Mouse (Mus musculus) stomach, embryonic 14.5 days (tissue): ENCODE results near the gene Lrrc75a. TPM values are rescaled to one million over a fixed set of nuclear protein-coding genes. Genes with fewer than 3 reads are reported as not detected.

Experiments used
- ATAC-seq: fragments of 200-750 bp; cut with Nextera tagmentation; 2 replicates; pipeline ENCODE4 v1.8.0; 2017; ENCODE audit warnings: low read depth, moderate TSS enrichment; ENCODE audit not compliant: insufficient number of reproducible peaks, insufficient read depth, low FRiP score
- H3K27ac ChIP-seq: fragments of 300-500 bp; sonication (generic); 2 replicates; pipeline ENCODE4 v1.5.1; 2014; ENCODE audit warnings: mild to moderate bottlenecking, low read length, moderate library complexity, mixed read lengths
- H3K27me3 ChIP-seq: fragments of 300-500 bp; sonication (generic); 2 replicates; pipeline ENCODE4 v1.6.1; 2014; ENCODE audit warnings: low read length, control low read depth, mixed read lengths; ENCODE audit not compliant: control insufficient read depth, insufficient read depth
- H3K36me3 ChIP-seq: fragments of 300-500 bp; sonication (generic); 2 replicates; pipeline ENCODE4 v1.6.1; 2014; ENCODE audit warnings: mild to moderate bottlenecking, control low read depth, low read length, moderate library complexity, mixed read lengths; ENCODE audit not compliant: control insufficient read depth, insufficient read depth
- H3K4me1 ChIP-seq: fragments of 300-500 bp; sonication (generic); 2 replicates; pipeline ENCODE4 v1.6.1; 2014; ENCODE audit warnings: low read length, control low read depth, mixed read lengths; ENCODE audit not compliant: control insufficient read depth, insufficient read depth
- H3K4me2 ChIP-seq: fragments of 300-500 bp; sonication (generic); replicated peaks from 2 replicates; pipeline ENCODE4 v1.6.1; 2014; ENCODE audit warnings: low read depth, low read length, control low read depth
- H3K4me3 ChIP-seq: fragments of 300-500 bp; sonication (generic); 2 replicates; pipeline ENCODE4 v1.5.1; 2014; ENCODE audit warnings: low read depth, low read length, control low read depth
- H3K9ac ChIP-seq: fragments of 300-500 bp; sonication (generic); replicated peaks from 2 replicates; pipeline ENCODE4 v1.6.1; 2014; ENCODE audit warnings: low read depth, mild to moderate bottlenecking, control low read depth, low read length, moderate library complexity, mixed read lengths
- H3K9me3 ChIP-seq: fragments of 300-500 bp; sonication (generic); 2 replicates; pipeline ENCODE4 v1.6.1; 2016; ENCODE audit warnings: low read depth, low read length, control low read depth; ENCODE audit not compliant: control insufficient read depth
- WGBS: fragments of 180-500 bp; shearing (Covaris S2); extraction: QIAGEN DNeasy Blood & Tissue Kit; methylation state at CpG from one replicate; pipeline ENCODE4 v1.1.7; 2014; 5-methylcytosine and 5-hydroxymethylcytosine counted together
- polyA plus RNA-seq: library from polyadenylated mRNA; unstranded; fragments of >200 nt; fragmentation: Nextera tagmentation; extraction: Ambion mirVana; gene quantifications from 2 replicates; pipeline ENCODE4 v1.2.1, GENCODE M21; 2014

Gene Lrrc75a
- polyA plus RNA-seq, 1 experiment from 2014 or later, result 9.0 TPM

- H3K27me3 ChIP-seq, result no peaks in the 10 kb centered on the region
- no peak overlapping the region for H3K9ac ChIP-seq
- H3K4me2 ChIP-seq, result peak overlapping the region; percentile 25
- H3K4me1 ChIP-seq, result no peaks in the 10 kb centered on the region
- WGBS, result 21% methylated on average over 17 of the region's 17 CpGs
- H3K9me3 ChIP-seq, result no peaks in the 10 kb centered on the region
- H3K4me3 ChIP-seq, result no peak overlapping the region
- no peaks in the 10 kb centered on the region for H3K36me3 ChIP-seq
- peak; percentile 75 for ATAC-seq
- H3K27ac ChIP-seq, result no peak overlapping the region
These were observed 27.4 kb upstream of the Lrrc75a start for GRCm38 (mm10) chr11:62675480-62676289.

- H3K9ac ChIP-seq, result no peak overlapping the region
- WGBS, result 87% methylated on average over 6 of the region's 6 CpGs
- no peak overlapping the region for H3K4me2 ChIP-seq
- ATAC-seq, result no peak
- peaks cover 3% of the 10 kb centered on the region for H3K36me3 ChIP-seq
- H3K4me3 ChIP-seq, result no peak overlapping the region
- no peak overlapping the region for H3K27ac ChIP-seq
- no peaks in the 10 kb centered on the region for H3K4me1 ChIP-seq
- H3K9me3 ChIP-seq, result no peaks in the 10 kb centered on the region
- H3K27me3 ChIP-seq, result no peaks in the 10 kb centered on the region
These were observed 21.7 kb upstream of the Lrrc75a start for GRCm38 (mm10) chr11:62670006-62670405.

- Histone ChIP-seq H3K36me3 (peaks cover 6% of the 10 kb centered on the region), H3K4me2 (no peak overlapping the region), H3K27ac (no peak overlapping the region), H3K27me3 (no peaks in the 10 kb centered on the region), H3K4me3 (no peak overlapping the region), H3K4me1 (no peaks in the 10 kb centered on the region), H3K9ac (no peak overlapping the region), H3K9me3 (no peaks in the 10 kb centered on the region)
- 56% methylated on average over 12 of the region's 12 CpGs for WGBS
- no peak for ATAC-seq
These were observed 21.1 kb upstream of the Lrrc75a start for GRCm38 (mm10) chr11:62669471-62669870.

- no peak for ATAC-seq
- Histone ChIP-seq H3K4me1 (no peaks in the 10 kb centered on the region), H3K4me3 (no peak overlapping the region), H3K9me3 (no peaks in the 10 kb centered on the region), H3K4me2 (no peak overlapping the region), H3K36me3 (peaks cover 6% of the 10 kb centered on the region), H3K27me3 (no peaks in the 10 kb centered on the region), H3K9ac (no peak overlapping the region), H3K27ac (no peak overlapping the region)
- WGBS, result 85% methylated on average over 5 of the region's 5 CpGs
These were observed 20.7 kb upstream of the Lrrc75a start for GRCm38 (mm10) chr11:62668986-62669385.

- peaks cover 6% of the 10 kb centered on the region for H3K36me3 ChIP-seq
- H3K9me3 ChIP-seq, result no peaks in the 10 kb centered on the region
- no peaks in the 10 kb centered on the region for H3K4me1 ChIP-seq
- ATAC-seq, result no peak
- H3K27me3 ChIP-seq, result no peaks in the 10 kb centered on the region
- no peak overlapping the region for H3K4me3 ChIP-seq
- no peak overlapping the region for H3K4me2 ChIP-seq
- 82% methylated on average over 6 of the region's 6 CpGs for WGBS
- H3K27ac ChIP-seq, result no peak overlapping the region
- no peak overlapping the region for H3K9ac ChIP-seq
These were observed 15.9 kb upstream of the Lrrc75a start for GRCm38 (mm10) chr11:62664250-62664649.

DNA sequence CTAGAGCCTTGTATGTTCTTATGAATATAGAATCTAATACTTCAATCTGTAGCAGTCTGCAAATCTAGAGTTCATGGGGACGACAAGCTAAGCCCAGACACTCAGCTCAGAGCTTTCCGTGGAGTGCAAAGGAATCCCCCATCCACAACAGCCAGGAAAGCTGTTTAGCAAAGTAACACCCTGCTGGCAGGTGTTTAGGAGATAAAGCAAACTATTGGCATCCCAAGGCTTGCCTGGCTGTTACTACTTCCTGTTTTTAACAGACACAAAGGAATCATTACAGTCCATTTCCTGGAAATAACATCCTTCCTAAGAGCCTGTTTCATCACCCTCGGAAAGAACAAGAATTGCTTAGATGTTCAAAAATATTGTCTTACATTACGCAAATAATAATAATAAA is 12.6 kb upstream of the Lrrc75a start:
- ATAC-seq, result no peak

DNA sequence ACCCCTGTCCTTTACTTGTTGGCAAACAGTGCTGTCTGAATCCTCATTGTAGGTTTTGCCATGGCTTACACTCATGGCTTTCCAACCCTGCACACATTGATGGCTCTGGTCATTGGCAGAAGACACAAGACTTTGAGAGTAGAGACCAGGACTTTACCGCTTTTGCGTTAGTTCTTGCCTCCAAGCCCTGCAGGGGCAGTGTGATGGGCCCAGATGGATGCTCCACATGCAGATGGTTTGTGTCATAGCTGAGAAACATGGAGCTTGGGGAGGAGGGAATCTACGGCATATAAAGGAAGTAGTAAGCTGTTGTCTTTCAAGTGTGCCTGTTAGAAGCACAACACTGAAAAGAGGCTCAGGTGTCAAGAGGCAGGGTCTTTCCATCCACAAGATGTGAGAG is 3.8 kb upstream of the Lrrc75a start:
- peaks cover 10% of the 10 kb centered on the region; the same call in 1 of the 2 replicates for H3K4me1 ChIP-seq
- H3K27me3 ChIP-seq, result no peaks in the 10 kb centered on the region
- H3K27ac ChIP-seq, result no peak overlapping the region
- H3K9me3 ChIP-seq, result 0 out of 2 replicates have a peak, but pooled peaks cover 3% of the 10 kb centered on the region
- H3K36me3 ChIP-seq, result peaks cover 10% of the 10 kb centered on the region
- no peak for ATAC-seq
- no peak overlapping the region for H3K9ac ChIP-seq
- no peak overlapping the region for H3K4me2 ChIP-seq
- H3K4me3 ChIP-seq, result no peak overlapping the region
- WGBS, result 79% methylated on average over 3 of the region's 3 CpGs

More for the DNA sequence above, 12.6 kb upstream of the Lrrc75a start:
- H3K27me3 ChIP-seq, result no peaks in the 10 kb centered on the region
- 0 out of 2 replicates have a peak, but pooled peaks cover 2% of the 10 kb centered on the region for H3K9me3 ChIP-seq
- no peaks in the 10 kb centered on the region for H3K4me1 ChIP-seq
- H3K4me3 ChIP-seq, result no peak overlapping the region
- no peak overlapping the region for H3K27ac ChIP-seq
- H3K4me2 ChIP-seq, result no peak overlapping the region
- no peak overlapping the region for H3K9ac ChIP-seq
- H3K36me3 ChIP-seq, result 0 out of 2 replicates have a peak, but pooled peaks cover 3% of the 10 kb centered on the region
- WGBS, result 62% methylated on average over 4 of the region's 4 CpGs

GRCm38 (mm10) chr11:62651563-62651962 is 3.2 kb upstream of the Lrrc75a start:
- no peak overlapping the region for H3K9ac ChIP-seq
- no peak for ATAC-seq
- 96% methylated on average over 3 of the region's 3 CpGs for WGBS
- no peak overlapping the region for H3K4me2 ChIP-seq
- H3K36me3 ChIP-seq, result peaks cover 10% of the 10 kb centered on the region
- H3K27me3 ChIP-seq, result no peaks in the 10 kb centered on the region
- H3K4me3 ChIP-seq, result no peak overlapping the region
- H3K27ac ChIP-seq, result no peak overlapping the region
- peaks cover 15% of the 10 kb centered on the region for H3K4me1 ChIP-seq
- 0 out of 2 replicates have a peak, but pooled peaks cover 3% of the 10 kb centered on the region for H3K9me3 ChIP-seq
